Mouse (Mus musculus) neural tube, embryonic 15.5 days (tissue): ENCODE measurements around the gene Rnf169. TPM values are rescaled to one million over a fixed set of nuclear protein-coding genes. Genes with fewer than 3 reads are reported as not detected.
"Not testable (repeated sequence)": the region's sequence is repeated elsewhere in the genome, so short reads cannot be mapped to it uniquely, and the experiment has no call there.

Experiments
- ATAC-seq: fragments of 200-750 bp; cut with Nextera tagmentation; 2 replicates; pipeline ENCODE4 v1.8.0; 2017; ENCODE audit warnings: mild to moderate bottlenecking, moderate TSS enrichment, moderate library complexity; ENCODE audit not compliant: low FRiP score
- H3K27ac ChIP-seq: fragments of 300-500 bp; sonication (generic); replicated peaks from 2 replicates; pipeline ENCODE4 v1.5.1; 2015; ENCODE audit warnings: mild to moderate bottlenecking, inconsistent platforms
- H3K27me3 ChIP-seq: fragments of 300-500 bp; sonication (generic); replicated peaks from 2 replicates; pipeline ENCODE4 v1.6.1; 2015; ENCODE audit warnings: inconsistent platforms
- H3K36me3 ChIP-seq: fragments of 300-500 bp; sonication (generic); 2 replicates; pipeline ENCODE4 v1.6.1; 2015; ENCODE audit warnings: inconsistent platforms
- H3K4me1 ChIP-seq: fragments of 300-500 bp; sonication (generic); 2 replicates; pipeline ENCODE4 v1.6.1; 2015; ENCODE audit warnings: inconsistent platforms
- H3K4me2 ChIP-seq: fragments of 300-500 bp; sonication (generic); 2 replicates; pipeline ENCODE4 v1.6.1; 2015; ENCODE audit warnings: inconsistent platforms, mild to moderate bottlenecking, moderate library complexity
- H3K4me3 ChIP-seq: fragments of 300-500 bp; sonication (generic); replicated peaks from 2 replicates; pipeline ENCODE4 v1.5.1; 2015; ENCODE audit warnings: mild to moderate bottlenecking, inconsistent platforms
- H3K9ac ChIP-seq: fragments of 300-500 bp; sonication (generic); replicated peaks from 2 replicates; pipeline ENCODE4 v1.6.1; 2015; ENCODE audit warnings: mild to moderate bottlenecking, inconsistent platforms
- H3K9me3 ChIP-seq: fragments of 300-500 bp; sonication (generic); replicated peaks from 2 replicates; pipeline ENCODE4 v1.6.1; 2016; ENCODE audit warnings: inconsistent platforms
- WGBS: fragments of 180-500 bp; shearing (Covaris S2); methylation state at CpG from one replicate; pipeline ENCODE4 v1.1.7; 2015; ENCODE audit warnings: mixed read lengths; 5-methylcytosine and 5-hydroxymethylcytosine counted together
- polyA plus RNA-seq: library from polyadenylated mRNA; unstranded; fragments of >200 nt; fragmentation: Nextera tagmentation; extraction: Ambion mirVana; gene quantifications from 2 replicates; pipeline ENCODE4 v1.2.1, GENCODE M21; 2015

Rnf169 gene
- polyA plus RNA-seq, 1 experiment from 2014 or later: 4.2 TPM

- no peak overlapping the region for H3K4me2 ChIP-seq
- no peak overlapping the region for H3K27ac ChIP-seq
- no peak for ATAC-seq
- no peaks in the 10 kb centered on the region for H3K9me3 ChIP-seq
- H3K36me3 ChIP-seq: no peaks in the 10 kb centered on the region
- H3K4me3 ChIP-seq: no peak overlapping the region
- 89% methylated on average over 2 of the region's 2 CpGs for WGBS
- H3K4me1 ChIP-seq: peaks cover 44% of the 10 kb centered on the region
- H3K9ac ChIP-seq: no peak overlapping the region
- no peaks in the 10 kb centered on the region for H3K27me3 ChIP-seq
These were observed 2.2 kb downstream of the Rnf169 start for GRCm38 (mm10) chr7:99978041-99978440.

- H3K27ac ChIP-seq: no peak overlapping the region
- no peaks in the 10 kb centered on the region for H3K36me3 ChIP-seq
- no peaks in the 10 kb centered on the region for H3K9me3 ChIP-seq
- H3K4me3 ChIP-seq: no peak overlapping the region
- peaks cover 52% of the 10 kb centered on the region for H3K4me1 ChIP-seq
- 87% methylated on average over 5 of the region's 5 CpGs for whole genome bisulfite sequencing
- H3K4me2 ChIP-seq: no peak overlapping the region
- H3K27me3 ChIP-seq: no peaks in the 10 kb centered on the region
- ATAC-seq: no peak
- H3K9ac ChIP-seq: no peak overlapping the region
These were observed 4.3 kb downstream of the Rnf169 start for GRCm38 (mm10) chr7:99975819-99976575.

- Histone ChIP-seq H3K4me1 (peaks cover 49% of the 10 kb centered on the region), H3K9ac (no peak overlapping the region), H3K27me3 (no peaks in the 10 kb centered on the region), H3K36me3 (no peaks in the 10 kb centered on the region), H3K9me3 (no peaks in the 10 kb centered on the region), H3K4me3 (no peak overlapping the region), H3K4me2 (no peak overlapping the region), H3K27ac (no peak overlapping the region)
- no peak for ATAC-seq
- 61% methylated on average over 10 of the region's 10 CpGs for WGBS
These were observed 5.9 kb downstream of the Rnf169 start for GRCm38 (mm10) chr7:99974208-99974970.

GRCm38 (mm10) chr7:99972912-99973311 is 7.3 kb downstream of the Rnf169 start:
- H3K4me1 ChIP-seq: peaks cover 51% of the 10 kb centered on the region
- H3K36me3 ChIP-seq, H3K9me3 ChIP-seq, H3K4me3 ChIP-seq, H3K27me3 ChIP-seq, H3K4me2 ChIP-seq, H3K27ac ChIP-seq, H3K9ac ChIP-seq, ATAC-seq: not testable (repeated sequence)
- WGBS: 85% methylated on average over 3 of the region's 3 CpGs

GRCm38 (mm10) chr7:99971926-99972325 is 8.3 kb downstream of the Rnf169 start:
- Histone ChIP-seq H3K27ac (no peak overlapping the region), H3K4me3 (no peak overlapping the region), H3K27me3 (no peaks in the 10 kb centered on the region), H3K4me1 (peaks cover 56% of the 10 kb centered on the region), H3K9me3 (no peaks in the 10 kb centered on the region), H3K4me2 (no peak overlapping the region), H3K9ac (no peak overlapping the region), H3K36me3 (no peaks in the 10 kb centered on the region)
- ATAC-seq: no peak
- 45% methylated on average over 2 of the region's 2 CpGs for WGBS

- no peak overlapping the region for H3K9ac ChIP-seq
- 78% methylated on average over 4 of the region's 4 CpGs for WGBS
- H3K9me3 ChIP-seq: no peaks in the 10 kb centered on the region
- no peak overlapping the region for H3K27ac ChIP-seq
- H3K4me3 ChIP-seq: no peak overlapping the region
- H3K4me2 ChIP-seq: no peak overlapping the region
- no peaks in the 10 kb centered on the region for H3K27me3 ChIP-seq
- H3K4me1 ChIP-seq: peaks cover 72% of the 10 kb centered on the region
- ATAC-seq: no peak
- H3K36me3 ChIP-seq: no peaks in the 10 kb centered on the region
These were observed 11.1 kb downstream of the Rnf169 start for GRCm38 (mm10) chr7:99969151-99969550.

GRCm38 (mm10) chr7:99966011-99966721 is 14.1 kb downstream of the Rnf169 start:
- no peaks in the 10 kb centered on the region for H3K27me3 ChIP-seq
- H3K27ac ChIP-seq: peak overlapping the region; percentile 89
- no peak overlapping the region for H3K4me3 ChIP-seq
- 0 out of 2 replicates have a peak overlapping the region, but pooled peaks have one; percentile 10 for H3K9ac ChIP-seq
- peak; percentile 40; the same call in 1 of the 2 replicates for ATAC-seq
- H3K36me3 ChIP-seq: no peaks in the 10 kb centered on the region
- 30% methylated on average over 9 of the region's 9 CpGs for WGBS
- no peaks in the 10 kb centered on the region for H3K9me3 ChIP-seq
- peak overlapping the region; percentile 7; the same call in 1 of the 2 replicates for H3K4me2 ChIP-seq
- peaks cover 68% of the 10 kb centered on the region for H3K4me1 ChIP-seq

GRCm38 (mm10) chr7:99965020-99965841 is 15.0 kb downstream of the Rnf169 start:
- Histone ChIP-seq H3K4me1 (peaks cover 70% of the 10 kb centered on the region), H3K36me3 (no peaks in the 10 kb centered on the region), H3K9me3 (no peaks in the 10 kb centered on the region), H3K4me3 (peak overlapping the region; percentile 6; the same call in 1 of the 2 replicates), H3K27me3 (no peaks in the 10 kb centered on the region), H3K9ac (peak overlapping the region; percentile 40), H3K4me2 (peak overlapping the region; percentile 49), H3K27ac (peak overlapping the region; percentile 89)
- WGBS: 7% methylated on average over 9 of the region's 9 CpGs
- peak; percentile 79 for ATAC-seq

- H3K4me1 ChIP-seq: peaks cover 58% of the 10 kb centered on the region
These were observed 16.9 kb downstream of the Rnf169 start for GRCm38 (mm10) chr7:99963237-99963860.

GRCm38 (mm10) chr7:99962536-99963236 is 17.6 kb downstream of the Rnf169 start:
- Histone ChIP-seq H3K36me3 (no peaks in the 10 kb centered on the region), H3K4me3 (no peak overlapping the region), H3K27ac (peak overlapping the region; percentile 33; the same call in 1 of the 2 replicates), H3K27me3 (no peaks in the 10 kb centered on the region), H3K9me3 (no peaks in the 10 kb centered on the region), H3K4me1 (peaks cover 51% of the 10 kb centered on the region), H3K9ac (no peak overlapping the region), H3K4me2 (no peak overlapping the region; the same call in 1 of the 2 replicates)
- ATAC-seq: no peak
- WGBS: 57% methylated on average over 8 of the region's 8 CpGs

More at GRCm38 (mm10) chr7:99963237-99963860, 16.9 kb downstream of the Rnf169 start:
- H3K9ac ChIP-seq: no peak overlapping the region
- H3K4me2 ChIP-seq: no peak overlapping the region; the same call in 1 of the 2 replicates
- H3K36me3 ChIP-seq: no peaks in the 10 kb centered on the region
- ATAC-seq: no peak
- H3K9me3 ChIP-seq: no peaks in the 10 kb centered on the region
- no peaks in the 10 kb centered on the region for H3K27me3 ChIP-seq
- no peak overlapping the region for H3K4me3 ChIP-seq
- WGBS: 67% methylated on average over 3 of the region's 3 CpGs
- H3K27ac ChIP-seq: peak overlapping the region; percentile 33; the same call in 1 of the 2 replicates
